Comparison of ENCODE assay signal across 15 mouse cellular contexts in the genomic region with DNA sequence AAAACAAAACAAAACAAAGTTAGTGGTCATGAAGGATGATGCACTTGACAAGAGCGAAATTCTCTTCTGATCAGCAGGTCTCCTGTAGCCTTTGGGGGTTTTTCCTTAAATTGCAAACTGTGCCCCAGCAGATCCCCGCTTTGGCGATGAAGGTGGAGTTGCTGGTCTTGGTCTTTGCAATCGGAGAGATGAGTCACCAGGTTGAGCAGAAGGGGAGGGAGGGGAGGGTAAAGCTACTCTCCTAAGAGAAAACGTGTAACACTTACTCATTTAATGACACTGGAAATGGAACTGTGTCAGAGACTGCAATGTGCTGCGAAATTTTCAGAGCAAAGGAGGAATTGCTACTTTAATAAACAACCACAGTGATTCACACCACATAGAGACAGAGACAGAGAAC.
"Had no signal": no experiment of that assay in that cellular context is flagged by ENCODE, and none has a peak within 500 bp of the region (broad histone marks: within the 10 kb centered on the region; RNA-seq: fewer than 3 reads in every experiment).

No protein-coding gene starts in this region.

- H3K36me3 ChIP-seq: neural tube, embryonic 13.5 days; neural tube, embryonic 15.5 days; stomach, embryonic 15.5 days had no signal

- H3K27ac ChIP-seq: neural tube, embryonic 13.5 days; neural tube, embryonic 15.5 days; stomach, embryonic 15.5 days; stomach, postnatal 0 days had no signal

- H3K9me3 ChIP-seq: neural tube, embryonic 13.5 days; neural tube, embryonic 15.5 days; stomach, embryonic 15.5 days had no signal

- H3K4me3 ChIP-seq: neural tube, embryonic 13.5 days; neural tube, embryonic 15.5 days; stomach, embryonic 15.5 days had no signal

- H3K27me3 ChIP-seq: neural tube, embryonic 13.5 days; neural tube, embryonic 15.5 days; stomach, embryonic 15.5 days had no signal

- DNase-seq: right cerebral cortex, adult 18-20 months; right cerebral cortex, postnatal 14 days; right cerebral cortex, postnatal 25 days; right cerebral cortex, postnatal 4 days; spleen, adult 18-20 months; thymus, adult 18-20 months; thymus, adult 2 months; thymus, postnatal 14 days; thymus, postnatal 25 days; thymus, postnatal 36 days; thymus, postnatal 4 days had no signal

- H3K4me1 ChIP-seq: neural tube, embryonic 13.5 days; stomach, embryonic 15.5 days had no signal
